Mouse (Mus musculus): ENCODE measurements at regions not wholly inside any gene's neighbourhood (a gene's known extent, or its start where the extent isn't known, plus 50 kb on each side); places are given as distances from the start of the nearest gene placed in this dataset.

- TF ChIP-seq CTCF (IDR thresholded peaks at IDR 0.05; ENCODE audit: control insufficient read depth, insufficient read depth, low read length) (no peak), POLR2A (IDR thresholded peaks at IDR 0.05; ENCODE audit: borderline replicate concordance, control insufficient read depth, low read depth, low read length) (no peak)
Observed at GRCm38 (mm10) chr12:112255223-112255622, 109.2 kb downstream of the Kif26a start.
